Mouse (Mus musculus) urinary bladder, postnatal 4 days (tissue): ENCODE measurements at regions not wholly inside any gene's neighbourhood (a gene's known extent, or its start where the extent isn't known, plus 50 kb on each side); places are given as distances from the start of the nearest gene placed in this dataset.

Source experiments
- DNase-seq, 2 experiments: peaks; one replicate each; pipeline ENCODE4 v3.0.0; 2021 to 2022; ENCODE audit warnings: low spot score in 2 of 2

GRCm38 (mm10) chr11:64652811-64653210 is 216.4 kb upstream of the F930015N05Rik start:
- no peak for DNase-seq

- DNase-seq: no peak
These were observed 218.7 kb upstream of the F930015N05Rik start for GRCm38 (mm10) chr11:64655162-64655561.

- no peak for DNase-seq
These were observed 226.7 kb upstream of the F930015N05Rik start for GRCm38 (mm10) chr11:64663166-64663565.

- DNase-seq: no peak
These were observed 230.6 kb upstream of the F930015N05Rik start for GRCm38 (mm10) chr11:64667010-64667409.

GRCm38 (mm10) chr11:64667521-64667920 is 231.1 kb upstream of the F930015N05Rik start:
- no peak for DNase-seq

- no peak for DNase-seq
These were observed 235.4 kb upstream of the F930015N05Rik start for GRCm38 (mm10) chr11:64671898-64672297.

- DNase-seq: no peak
These were observed 237.1 kb upstream of the F930015N05Rik start for GRCm38 (mm10) chr11:64673546-64673945.

GRCm38 (mm10) chr11:64703776-64704175 is 267.3 kb upstream of the F930015N05Rik start:
- no peak for DNase-seq

GRCm38 (mm10) chr11:64711801-64712200 is 267.0 kb upstream of the Elac2 start:
- DNase-seq: no peak

GRCm38 (mm10) chr11:64715182-64715581 is 263.7 kb upstream of the Elac2 start:
- no peak for DNase-seq

- peak; percentile 69 to 84 for DNase-seq
These were observed 260.3 kb upstream of the Elac2 start for GRCm38 (mm10) chr11:64718316-64719085.

GRCm38 (mm10) chr11:64726249-64726648 is 252.6 kb upstream of the Elac2 start:
- DNase-seq: no peak

- DNase-seq: no peak
These were observed 250.9 kb upstream of the Elac2 start for GRCm38 (mm10) chr11:64727841-64728421.

- DNase-seq: no peak
These were observed 239.9 kb upstream of the Elac2 start for GRCm38 (mm10) chr11:64738948-64739347.

- DNase-seq: no peak
These were observed 235.1 kb upstream of the Elac2 start for GRCm38 (mm10) chr11:64743753-64744152.

GRCm38 (mm10) chr11:64746146-64746545 is 232.7 kb upstream of the Elac2 start:
- DNase-seq: no peak

GRCm38 (mm10) chr11:64749976-64750375 is 228.9 kb upstream of the Elac2 start:
- DNase-seq: no peak

- no peak for DNase-seq
These were observed 226.5 kb upstream of the Elac2 start for GRCm38 (mm10) chr11:64752299-64752698.

- no peak for DNase-seq
These were observed 226.0 kb upstream of the Elac2 start for GRCm38 (mm10) chr11:64752816-64753215.

- DNase-seq: no peak
These were observed 224.8 kb upstream of the Elac2 start for GRCm38 (mm10) chr11:64754076-64754475.

- DNase-seq: no peak
These were observed 223.3 kb upstream of the Elac2 start for GRCm38 (mm10) chr11:64755563-64755962.

- DNase-seq: no peak
These were observed 218.2 kb upstream of the Elac2 start for GRCm38 (mm10) chr11:64760626-64761025.

GRCm38 (mm10) chr11:64762755-64763154 is 216.1 kb upstream of the Elac2 start:
- no peak for DNase-seq
